24 mouse cellular contexts compared by ENCODE assay signal in the genomic region with DNA sequence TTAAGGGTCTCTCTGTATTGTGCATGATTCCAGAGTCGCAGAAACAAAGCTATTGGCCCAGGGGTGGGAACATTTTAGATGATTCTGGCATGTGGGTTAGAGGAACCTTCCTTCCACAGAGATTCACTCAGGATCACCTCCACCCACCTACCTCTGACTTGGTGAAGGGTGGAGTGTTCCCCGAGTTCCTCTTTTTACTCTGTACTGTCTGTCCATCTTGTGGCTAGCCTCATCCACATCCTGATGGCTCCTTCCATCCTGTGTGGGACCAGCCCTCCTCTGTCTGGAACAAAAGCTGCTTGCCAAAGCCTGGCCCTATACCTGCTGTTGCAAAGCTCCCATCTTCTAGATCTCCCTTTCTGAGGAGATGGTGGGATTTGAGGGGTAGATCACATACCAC.
DNase-seq lines count a peak whose midpoint lies in the region; ATAC-seq and TF ChIP-seq lines count a peak whose summit lies in the region.
"Had no signal": no experiment of that assay in that cellular context is flagged by ENCODE, and none has a peak within 500 bp of the region (broad histone marks: within the 10 kb centered on the region; RNA-seq: fewer than 3 reads in every experiment).

No protein-coding gene starts in this region.

- peaks cover 9% of the 10 kb centered on the region for H3K4me1 ChIP-seq in G1E (ENCODE audit: insufficient read depth, low read depth, low read length)
- H3K4me1 ChIP-seq: embryonic facial prominence, embryonic 12.5 days had no signal

- TF ChIP-seq CTCF in G1E (IDR thresholded peaks at IDR 0.05; ENCODE audit: low read depth, low read length): no peak

- no peak for ATAC-seq in G1E (ENCODE audit: extremely low read depth, insufficient number of reproducible peaks, low FRiP score, poor library complexity, severe bottlenecking)
- peak; percentile 84 for ATAC-seq in granulocyte monocyte progenitor cell, adult 5-6 weeks (replicated peaks; ENCODE audit: poor library complexity, severe bottlenecking)
- peak; percentile 80 for ATAC-seq in megakaryocyte, adult 5-6 weeks (ENCODE audit: poor library complexity, severe bottlenecking)
- ATAC-seq in monocyte, adult 5-6 weeks (replicated peaks; ENCODE audit: insufficient number of reproducible peaks, low FRiP score, low TSS enrichment, poor library complexity, severe bottlenecking): 0 out of 2 replicates have a peak, but pooled peaks have one; percentile 6
- ATAC-seq: activated CD4-positive, CD25-positive, alpha-beta regulatory T cell, adult 4 months; forebrain, embryonic 13.5 days; forebrain, embryonic 15.5 days; forebrain, postnatal 0 days; Patski had no signal

- intact Hi-C loops in left cerebral cortex, postnatal 14 days (cut with DNase I): no loop called here

- H3K27me3 ChIP-seq in G1E (ENCODE audit: insufficient read depth, low read length): no peaks in the 10 kb centered on the region
- H3K27me3 ChIP-seq: embryonic facial prominence, embryonic 12.5 days; forebrain, embryonic 15.5 days; Patski had no signal

- no peaks in the 10 kb centered on the region for H3K9me3 ChIP-seq in G1E (replicated peaks)
- H3K9me3 ChIP-seq: embryonic facial prominence, embryonic 10.5 days; embryonic facial prominence, embryonic 12.5 days; forebrain, embryonic 13.5 days; forebrain, embryonic 15.5 days had no signal

- no peak overlapping the region for H3K4me3 ChIP-seq in G1E (ENCODE audit: low read depth, low read length)
- H3K4me3 ChIP-seq: embryonic facial prominence, embryonic 10.5 days; embryonic facial prominence, embryonic 12.5 days; forebrain, embryonic 13.5 days; forebrain, embryonic 15.5 days had no signal

- DNase-seq in G1E (ENCODE audit: low spot score): peak; percentile 7
- no peak for DNase-seq in left cerebral cortex, postnatal 14 days (ENCODE audit: low spot score in 2 of 2)
- no peak for DNase-seq in embryo, embryonic 9.5 days (ENCODE audit: extremely low spot score)
- no peak for DNase-seq in thymus, postnatal 25 days
- no peak for DNase-seq in urinary bladder, postnatal 36 days (ENCODE audit: low spot score in 2 of 2)
- DNase-seq: adrenal gland, adult 8-10 months; adrenal gland, postnatal 14 days; adrenal gland, postnatal 36 days; cerebellum, adult 11-12 months; cerebellum, adult 2 months; cerebellum, adult 9-10 months; cerebellum, postnatal 10 days; cerebellum, postnatal 25 days; embryo, embryonic 11 days; forebrain, postnatal 0 days had no signal

- peaks cover 18% of the 10 kb centered on the region for H3K36me3 ChIP-seq in G1E (replicated peaks)
- H3K36me3 ChIP-seq: embryonic facial prominence, embryonic 10.5 days; embryonic facial prominence, embryonic 12.5 days; forebrain, embryonic 15.5 days had no signal
